Mouse (Mus musculus) embryonic facial prominence, embryonic 14.5 days (tissue): ENCODE measurements at regions not wholly inside any gene's neighbourhood (a gene's known extent, or its start where the extent isn't known, plus 50 kb on each side); places are given as distances from the start of the nearest gene placed in this dataset.

Source experiments
- ATAC-seq: fragments of 200-750 bp; cut with Nextera tagmentation; 2 replicates; pipeline ENCODE4 v1.8.0; 2017; ENCODE audit warnings: low read depth, moderate number of reproducible peaks, moderate TSS enrichment
- DNase-seq: peaks from one replicate; pipeline ENCODE4 v3.0.0-alpha.2; 2015; ENCODE audit warnings: low spot score
- H3K27ac ChIP-seq: fragments of 300-500 bp; sonication (generic); replicated peaks from 2 replicates; pipeline ENCODE4 v1.5.1; 2014; ENCODE audit warnings: low read depth, mild to moderate bottlenecking, low read length, moderate library complexity
- H3K27me3 ChIP-seq: fragments of 300-500 bp; sonication (generic); replicated peaks from 2 replicates; pipeline ENCODE4 v1.6.1; 2014; ENCODE audit warnings: low read length; ENCODE audit not compliant: control insufficient read depth, insufficient read depth
- H3K36me3 ChIP-seq: fragments of 300-500 bp; sonication (generic); 2 replicates; pipeline ENCODE4 v1.6.1; 2014; ENCODE audit warnings: low read length, mixed read lengths; ENCODE audit not compliant: control insufficient read depth, insufficient read depth
- H3K4me1 ChIP-seq: fragments of 300-500 bp; sonication (generic); 2 replicates; pipeline ENCODE4 v1.6.1; 2014; ENCODE audit warnings: antibody characterized with exemption, low read length; ENCODE audit not compliant: control insufficient read depth, insufficient read depth
- H3K4me2 ChIP-seq: fragments of 300-500 bp; sonication (generic); 2 replicates; pipeline ENCODE4 v1.6.1; 2014; ENCODE audit warnings: low read depth, mild to moderate bottlenecking, low read length, moderate library complexity, mixed read lengths
- H3K4me3 ChIP-seq: fragments of 300-500 bp; sonication (generic); 2 replicates; pipeline ENCODE4 v1.5.1; 2014; ENCODE audit warnings: low read depth, mild to moderate bottlenecking, low read length
- H3K9ac ChIP-seq: fragments of 300-500 bp; sonication (generic); 2 replicates; pipeline ENCODE4 v1.6.1; 2014; ENCODE audit warnings: low read depth, mild to moderate bottlenecking, low read length, moderate library complexity, mixed read lengths
- H3K9me3 ChIP-seq: fragments of 300-500 bp; sonication (generic); 2 replicates; pipeline ENCODE4 v1.6.1; 2016; ENCODE audit warnings: low read length; ENCODE audit not compliant: control insufficient read depth
- WGBS: fragments of 180-500 bp; shearing (Covaris S2); extraction: QIAGEN DNeasy Blood & Tissue Kit; methylation state at CpG from one replicate; pipeline ENCODE4 v1.1.7; 2014; 5-methylcytosine and 5-hydroxymethylcytosine counted together

GRCm38 (mm10) chr14:76228968-76229555, 118.4 kb downstream of the Nufip1 start:
- Histone ChIP-seq H3K4me2 (no peak overlapping the region), H3K36me3 (no peaks in the 10 kb centered on the region), H3K27me3 (no peaks in the 10 kb centered on the region), H3K27ac (no peak overlapping the region), H3K9ac (no peak overlapping the region), H3K4me3 (no peak overlapping the region), H3K4me1 (no peaks in the 10 kb centered on the region), H3K9me3 (no peaks in the 10 kb centered on the region)
- no peak for ATAC-seq
- 44% methylated on average over 9 of the region's 9 CpGs for WGBS
- no peak for DNase-seq

GRCm38 (mm10) chr14:76239856-76240493, 129.3 kb downstream of the Nufip1 start:
- DNase-seq, result no peak
- Histone ChIP-seq H3K4me3 (no peak overlapping the region), H3K9me3 (no peaks in the 10 kb centered on the region), H3K9ac (no peak overlapping the region), H3K36me3 (no peaks in the 10 kb centered on the region), H3K27ac (no peak overlapping the region), H3K4me2 (no peak overlapping the region), H3K27me3 (no peaks in the 10 kb centered on the region), H3K4me1 (peaks cover 6% of the 10 kb centered on the region; the same call in 1 of the 2 replicates)
- no peak for ATAC-seq
- WGBS, result 66% methylated on average over 14 of the region's 14 CpGs

- ATAC-seq, result peak; percentile 31; the same call in 1 of the 2 replicates
- no peak overlapping the region for H3K4me3 ChIP-seq
- peak overlapping the region; percentile 2; the same call in 1 of the 2 replicates for H3K4me2 ChIP-seq
- no peak for DNase-seq
- 54% methylated on average over 14 of the region's 14 CpGs for WGBS
- no peaks in the 10 kb centered on the region for H3K36me3 ChIP-seq
- H3K27ac ChIP-seq, result peak overlapping the region; percentile 70
- H3K4me1 ChIP-seq, result peaks cover 6% of the 10 kb centered on the region; the same call in 1 of the 2 replicates
- H3K9ac ChIP-seq, result peak overlapping the region; percentile 31; the same call in 1 of the 2 replicates
- no peaks in the 10 kb centered on the region for H3K9me3 ChIP-seq
- no peaks in the 10 kb centered on the region for H3K27me3 ChIP-seq
Observed at GRCm38 (mm10) chr14:76243581-76244337, 133.1 kb downstream of the Nufip1 start.

GRCm38 (mm10) chr14:76244338-76245062, 133.8 kb downstream of the Nufip1 start:
- 32% methylated on average over 18 of the region's 18 CpGs for WGBS
- Histone ChIP-seq H3K27me3 (no peaks in the 10 kb centered on the region), H3K9ac (peak overlapping the region; percentile 31; the same call in 1 of the 2 replicates), H3K4me1 (peaks cover 7% of the 10 kb centered on the region), H3K4me3 (no peak overlapping the region), H3K36me3 (no peaks in the 10 kb centered on the region), H3K9me3 (no peaks in the 10 kb centered on the region), H3K27ac (peak overlapping the region; percentile 70), H3K4me2 (0 out of 2 replicates have a peak overlapping the region, but pooled peaks have one; percentile 2)
- DNase-seq, result no peak
- peak; percentile 41 for ATAC-seq

- H3K27ac ChIP-seq, result no peak overlapping the region
- 56% methylated on average over 4 of the region's 4 CpGs for WGBS
Observed at GRCm38 (mm10) chr14:76245063-76245396, 134.3 kb downstream of the Nufip1 start.

GRCm38 (mm10) chr14:76247664-76248063, 137.0 kb downstream of the Nufip1 start:
- no peaks in the 10 kb centered on the region for H3K36me3 ChIP-seq
- H3K4me3 ChIP-seq, result no peak overlapping the region
- no peaks in the 10 kb centered on the region for H3K27me3 ChIP-seq
- no peak overlapping the region for H3K9ac ChIP-seq
- H3K27ac ChIP-seq, result no peak overlapping the region
- 87% methylated on average over 4 of the region's 4 CpGs for WGBS
- no peak overlapping the region for H3K4me2 ChIP-seq
- peaks cover 9% of the 10 kb centered on the region for H3K4me1 ChIP-seq
- ATAC-seq (no peak), DNase-seq (no peak)
- no peaks in the 10 kb centered on the region for H3K9me3 ChIP-seq

More at GRCm38 (mm10) chr14:76245063-76245396, 134.3 kb downstream of the Nufip1 start:
- no peak for DNase-seq
- H3K27me3 ChIP-seq, result no peaks in the 10 kb centered on the region
- no peaks in the 10 kb centered on the region for H3K9me3 ChIP-seq
- H3K4me3 ChIP-seq, result no peak overlapping the region
- H3K9ac ChIP-seq, result no peak overlapping the region
- peaks cover 9% of the 10 kb centered on the region for H3K4me1 ChIP-seq
- no peak for ATAC-seq
- H3K4me2 ChIP-seq, result no peak overlapping the region
- H3K36me3 ChIP-seq, result no peaks in the 10 kb centered on the region

GRCm38 (mm10) chr14:76253850-76254249, 143.2 kb downstream of the Nufip1 start:
- H3K27ac ChIP-seq, result no peak overlapping the region
- H3K4me2 ChIP-seq, result no peak overlapping the region
- no peaks in the 10 kb centered on the region for H3K27me3 ChIP-seq
- H3K36me3 ChIP-seq, result no peaks in the 10 kb centered on the region
- DNase-seq (no peak), ATAC-seq (peak; percentile 11; the same call in 1 of the 2 replicates)
- H3K9ac ChIP-seq, result no peak overlapping the region
- H3K4me1 ChIP-seq, result peaks cover 16% of the 10 kb centered on the region
- no peaks in the 10 kb centered on the region for H3K9me3 ChIP-seq
- no peak overlapping the region for H3K4me3 ChIP-seq
- WGBS, result 67% methylated on average over 3 of the region's 3 CpGs
